Mouse (Mus musculus): ENCODE results near the gene Zfp616. TPM values are rescaled to one million over a fixed set of nuclear protein-coding genes. Genes with fewer than 3 reads are reported as not detected.

The Zfp616 gene
- not detected in 2 replicates for polyA plus RNA-seq (2016; fragmentation: Nextera tagmentation; extraction: Ambion mirVana)

GRCm38 (mm10) chr11:74069655-74070054 is at the start of gene Zfp616:
Zfp616 (plus strand) TSS chr11:74069955.
- ATAC-seq (ENCODE audit: insufficient number of reproducible peaks, insufficient read depth, low FRiP score, low TSS enrichment) = no peak
- H3K27ac ChIP-seq = no peak within 1 kb of the TSS
- WGBS = 89% methylated on average over 1 of the region's 1 CpGs

DNA sequence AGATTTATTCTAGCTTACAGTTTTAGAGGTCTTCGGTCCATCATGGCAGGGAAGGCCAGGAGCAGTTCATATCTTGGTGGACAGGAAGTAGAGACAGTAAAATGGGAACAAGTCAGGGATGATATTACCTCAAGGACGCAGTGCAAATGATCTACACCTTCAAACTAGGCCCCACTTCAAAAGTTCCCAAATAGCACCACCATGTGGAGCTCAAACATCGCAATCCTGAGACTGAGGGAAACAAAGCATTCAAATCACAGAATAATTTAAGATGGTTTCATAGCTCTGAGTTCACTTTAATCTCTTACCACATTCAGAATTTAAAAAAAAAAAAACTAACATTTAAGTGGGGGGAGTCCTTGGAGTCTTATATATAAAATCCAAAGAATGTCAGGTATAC is 18.4 kb upstream of the Zfp616 start:
- Histone ChIP-seq H3K4me1 (no peaks in the 10 kb centered on the region), H3K4me3 (no peak overlapping the region), H3K36me3 (no peaks in the 10 kb centered on the region), H3K9ac (no peak overlapping the region), H3K27me3 (no peaks in the 10 kb centered on the region), H3K27ac (no peak overlapping the region), H3K9me3 (no peaks in the 10 kb centered on the region; the same call in 1 of the 2 replicates), H3K4me2 (replicated peaks) (no peak overlapping the region)
- ATAC-seq (ENCODE audit: insufficient number of reproducible peaks, insufficient read depth, low FRiP score, low TSS enrichment) = no peak
- 75% methylated on average over 3 of the region's 3 CpGs for WGBS

More at GRCm38 (mm10) chr11:74069655-74070054, at the start of gene Zfp616:
- no peak within 1 kb of the TSS for H3K9ac ChIP-seq
- no peaks in the 10 kb centered on the region for H3K27me3 ChIP-seq
- H3K4me1 ChIP-seq = no peaks in the 10 kb centered on the region
- no peak within 1 kb of the TSS for H3K4me2 ChIP-seq (replicated peaks)
- 0 out of 2 replicates have a peak, but pooled peaks cover 3% of the 10 kb centered on the region for H3K9me3 ChIP-seq
- H3K36me3 ChIP-seq = no peaks in the 10 kb centered on the region
- H3K4me3 ChIP-seq = no peak within 1 kb of the TSS

DNA sequence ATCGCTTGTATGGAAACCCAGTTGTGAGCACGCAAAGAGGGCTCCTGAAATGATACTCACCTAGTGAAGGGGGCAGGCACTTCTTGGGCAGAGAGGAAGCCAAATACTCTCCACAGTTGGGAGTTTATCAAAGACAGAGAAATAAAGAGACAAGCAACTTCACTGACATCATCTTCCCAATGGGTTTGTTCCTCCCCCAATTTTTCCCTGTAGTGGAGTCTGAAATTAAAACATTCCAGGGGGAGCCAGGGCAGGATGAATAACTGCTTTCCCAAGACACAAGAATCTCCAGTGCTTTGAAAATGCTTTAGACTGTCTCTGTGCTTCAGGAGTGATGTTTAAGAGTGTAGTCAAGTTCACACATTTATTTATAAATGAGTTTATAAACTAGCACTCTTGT is 13.3 kb upstream of the Zfp616 start, which contains the start of the genes Olfr139 and Olfr399:
Gene Olfr139, minus strand, starts transcription at position 101 of the 400 bp plus-strand sequence.
Gene Olfr399, minus strand, starts transcription at position 165 of the 400 bp plus-strand sequence.
- H3K9me3 ChIP-seq = no peaks in the 10 kb centered on the region; the same call in 1 of the 2 replicates
- 73% methylated on average over 2 of the region's 2 CpGs for WGBS
- no peak within 1 kb of the TSS for H3K9ac ChIP-seq

DNA sequence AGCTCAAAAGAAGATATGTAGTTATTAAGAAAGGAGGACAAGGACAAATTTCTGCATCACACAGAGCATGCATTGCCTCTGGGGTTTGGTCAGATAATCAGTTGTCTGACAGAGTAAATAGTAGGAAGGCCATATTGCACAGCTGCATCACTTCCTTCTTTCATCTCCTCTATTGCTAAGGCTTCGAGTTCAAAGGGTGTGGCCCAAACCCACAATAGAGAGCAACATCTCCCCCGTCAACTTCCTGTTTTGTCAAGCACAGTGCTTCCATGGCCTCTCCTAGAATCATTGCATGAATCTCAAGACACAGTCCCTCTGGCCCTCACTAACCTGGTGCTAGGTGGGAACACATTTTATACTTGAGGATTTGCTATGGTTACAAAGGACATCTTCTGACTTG is 31.0 kb downstream of the Zfp616 start:
- H3K27me3 ChIP-seq = no peaks in the 10 kb centered on the region
- 63% methylated on average over 2 of the region's 2 CpGs for WGBS
- no peak for ATAC-seq (ENCODE audit: insufficient number of reproducible peaks, insufficient read depth, low FRiP score, low TSS enrichment)
- no peak overlapping the region for H3K4me3 ChIP-seq
- H3K9ac ChIP-seq = no peak overlapping the region
- H3K4me2 ChIP-seq (replicated peaks) = no peak overlapping the region
- H3K36me3 ChIP-seq = no peaks in the 10 kb centered on the region
- H3K9me3 ChIP-seq = no peaks in the 10 kb centered on the region
- no peak overlapping the region for H3K27ac ChIP-seq
- no peaks in the 10 kb centered on the region for H3K4me1 ChIP-seq

More for the DNA sequence above, 13.3 kb upstream of the Zfp616 start, which contains the start of the genes Olfr139 and Olfr399:
- no peak for ATAC-seq (ENCODE audit: insufficient number of reproducible peaks, insufficient read depth, low FRiP score, low TSS enrichment)
- Histone ChIP-seq H3K27ac (no peak within 1 kb of the TSS), H3K4me3 (no peak within 1 kb of the TSS), H3K4me1 (no peaks in the 10 kb centered on the region), H3K36me3 (no peaks in the 10 kb centered on the region), H3K4me2 (replicated peaks) (no peak within 1 kb of the TSS), H3K27me3 (no peaks in the 10 kb centered on the region)

GRCm38 (mm10) chr11:74101507-74101906 is 31.8 kb downstream of the Zfp616 start:
- no peak for ATAC-seq (ENCODE audit: insufficient number of reproducible peaks, insufficient read depth, low FRiP score, low TSS enrichment)
- WGBS = 50% methylated on average over 2 of the region's 2 CpGs

GRCm38 (mm10) chr11:74105066-74105465 is 35.3 kb downstream of the Zfp616 start:
- H3K27me3 ChIP-seq = no peaks in the 10 kb centered on the region
- no peak overlapping the region for H3K9ac ChIP-seq
- H3K27ac ChIP-seq = no peak overlapping the region
- no peaks in the 10 kb centered on the region for H3K4me1 ChIP-seq
- H3K9me3 ChIP-seq = no peaks in the 10 kb centered on the region
- no peak overlapping the region for H3K4me3 ChIP-seq
- no peak overlapping the region for H3K4me2 ChIP-seq (replicated peaks)
- ATAC-seq (ENCODE audit: insufficient number of reproducible peaks, insufficient read depth, low FRiP score, low TSS enrichment) = no peak
- WGBS = 29% methylated on average over 5 of the region's 5 CpGs
- H3K36me3 ChIP-seq = no peaks in the 10 kb centered on the region

More at GRCm38 (mm10) chr11:74101507-74101906, 31.8 kb downstream of the Zfp616 start:
- Histone ChIP-seq H3K27me3 (no peaks in the 10 kb centered on the region), H3K9me3 (no peaks in the 10 kb centered on the region), H3K4me2 (replicated peaks) (no peak overlapping the region), H3K27ac (no peak overlapping the region), H3K9ac (no peak overlapping the region), H3K36me3 (no peaks in the 10 kb centered on the region), H3K4me3 (no peak overlapping the region), H3K4me1 (no peaks in the 10 kb centered on the region)

- no peak within 1 kb of the TSS for H3K9ac ChIP-seq
- H3K4me1 ChIP-seq = no peaks in the 10 kb centered on the region
- H3K4me3 ChIP-seq = no peak within 1 kb of the TSS
- ATAC-seq (ENCODE audit: insufficient number of reproducible peaks, insufficient read depth, low FRiP score, low TSS enrichment) = no peak
- no peak within 1 kb of the TSS for H3K4me2 ChIP-seq (replicated peaks)
- peaks cover 8% of the 10 kb centered on the region for H3K9me3 ChIP-seq
- H3K36me3 ChIP-seq = no peaks in the 10 kb centered on the region
- H3K27me3 ChIP-seq = no peaks in the 10 kb centered on the region
- no peak within 1 kb of the TSS for H3K27ac ChIP-seq
These were observed 43.7 kb downstream of the Zfp616 start, which contains the start of gene Olfr401 for GRCm38 (mm10) chr11:74113412-74113811. Olfr401 (plus strand) TSS chr11:74113712.

Other genes starting within 250 kb of the Zfp616 start
- not detected in 2 replicates for gene Olfr393, start 218.5 kb upstream of the Zfp616 start, polyA plus RNA-seq (2016; fragmentation: Nextera tagmentation; extraction: Ambion mirVana)
- gene Olfr394, start 179.2 kb upstream of the Zfp616 start, polyA plus RNA-seq (2016; fragmentation: Nextera tagmentation; extraction: Ambion mirVana) = not detected in 2 replicates
- not detected in 2 replicates for gene Olfr395, start 160.7 kb upstream of the Zfp616 start, polyA plus RNA-seq (2016; fragmentation: Nextera tagmentation; extraction: Ambion mirVana)
- 0.06 TPM in 1 of 2 replicates, not detected in the other for gene Olfr23, start 133.3 kb upstream of the Zfp616 start, polyA plus RNA-seq (2016; fragmentation: Nextera tagmentation; extraction: Ambion mirVana)
- not detected in 2 replicates for gene Olfr397, start 109.1 kb upstream of the Zfp616 start, polyA plus RNA-seq (2016; fragmentation: Nextera tagmentation; extraction: Ambion mirVana)
- gene Olfr398, start 79.5 kb upstream of the Zfp616 start, polyA plus RNA-seq (2016; fragmentation: Nextera tagmentation; extraction: Ambion mirVana) = not detected in 2 replicates
- gene Olfr139, start 13.4 kb upstream of the Zfp616 start, polyA plus RNA-seq (2016; fragmentation: Nextera tagmentation; extraction: Ambion mirVana) = not detected in 2 replicates
- not detected in 2 replicates for gene Olfr399, start 13.3 kb upstream of the Zfp616 start, polyA plus RNA-seq (2016; fragmentation: Nextera tagmentation; extraction: Ambion mirVana)
- gene Olfr401, start 43.8 kb downstream of the Zfp616 start, polyA plus RNA-seq (2016; fragmentation: Nextera tagmentation; extraction: Ambion mirVana) = not detected in 2 replicates
- gene Olfr402, start 83.6 kb downstream of the Zfp616 start, polyA plus RNA-seq (2016; fragmentation: Nextera tagmentation; extraction: Ambion mirVana) = not detected in 2 replicates
- not detected in 2 replicates for gene Olfr403, start 116.3 kb downstream of the Zfp616 start, polyA plus RNA-seq (2016; fragmentation: Nextera tagmentation; extraction: Ambion mirVana)
- not detected in 2 replicates for gene Olfr43, start 141.4 kb downstream of the Zfp616 start, polyA plus RNA-seq (2016; fragmentation: Nextera tagmentation; extraction: Ambion mirVana)
- gene Olfr406, start 189.9 kb downstream of the Zfp616 start, polyA plus RNA-seq (2016; fragmentation: Nextera tagmentation; extraction: Ambion mirVana) = not detected in 2 replicates
- gene Olfr59, start 213.8 kb downstream of the Zfp616 start, polyA plus RNA-seq (2016; fragmentation: Nextera tagmentation; extraction: Ambion mirVana) = not detected in 2 replicates

Measured in embryonic facial prominence, embryonic 12.5 days (tissue).